Comparison of ENCODE assay signal across 16 mouse cellular contexts in genomic region chr14:14971056-14971455, GRCm38 (mm10).
A peak's percentile ranks its signal among the peaks of the same experiment; 100 is the strongest.
DNase-seq lines count a peak whose midpoint lies in the region; ATAC-seq and TF ChIP-seq lines count a peak whose summit lies in the region.
"Had no signal": no experiment of that assay in that cellular context is flagged by ENCODE, and none has a peak within 500 bp of the region (broad histone marks: within the 10 kb centered on the region; RNA-seq: fewer than 3 reads in every experiment).

No protein-coding gene starts in this region.

- H3K4me1 ChIP-seq in liver, embryonic 11.5 days (replicated peaks; ENCODE audit: control insufficient read depth, insufficient read depth, low read length) = peaks cover 3% of the 10 kb centered on the region; the same call in 1 of the 2 replicates
- peaks cover 3% of the 10 kb centered on the region; the same call in 1 of the 2 replicates for H3K4me1 ChIP-seq in bone marrow, adult 2 months (ENCODE audit: control insufficient read depth, insufficient read depth, low read length)
- H3K4me1 ChIP-seq in liver, embryonic 13.5 days (replicated peaks) = peaks cover 11% of the 10 kb centered on the region
- H3K4me1 ChIP-seq in midbrain, embryonic 11.5 days (ENCODE audit: control insufficient read depth, insufficient read depth, low read length) = no peaks in the 10 kb centered on the region
- no peaks in the 10 kb centered on the region for H3K4me1 ChIP-seq in hindbrain, embryonic 13.5 days (replicated peaks)
- H3K4me1 ChIP-seq: stomach, embryonic 15.5 days had no signal

- no peak for TF ChIP-seq POLR2A in bone marrow, adult 2 months (IDR thresholded peaks at IDR 0.05; ENCODE audit: borderline replicate concordance, control insufficient read depth, low read depth, low read length)

- 32% methylated on average over 4 of the region's 4 CpGs for WGBS in liver, embryonic 11.5 days
- WGBS in bone marrow, adult 2 months = 4% methylated on average over 4 of the region's 4 CpGs
- 19% methylated on average over 4 of the region's 4 CpGs for WGBS in liver, embryonic 13.5 days (ENCODE audit: insufficient replicate concordance)
- 84% methylated on average over 4 of the region's 4 CpGs for WGBS in midbrain, embryonic 11.5 days
- WGBS in hindbrain, embryonic 13.5 days = 79% methylated on average over 4 of the region's 4 CpGs

- no peaks in the 10 kb centered on the region for H3K9me3 ChIP-seq in liver, embryonic 11.5 days (ENCODE audit: control insufficient read depth, low read length)
- no peaks in the 10 kb centered on the region for H3K9me3 ChIP-seq in liver, embryonic 13.5 days (replicated peaks)
- H3K9me3 ChIP-seq in midbrain, embryonic 11.5 days (ENCODE audit: control insufficient read depth, low read length) = no peaks in the 10 kb centered on the region
- no peaks in the 10 kb centered on the region for H3K9me3 ChIP-seq in hindbrain, embryonic 13.5 days
- H3K9me3 ChIP-seq: G1E; stomach, embryonic 15.5 days had no signal

- no peak overlapping the region for H3K27ac ChIP-seq in liver, embryonic 11.5 days (ENCODE audit: low read depth, low read length)
- 0 out of 2 replicates have a peak overlapping the region, but pooled peaks have one; percentile 9 for H3K27ac ChIP-seq in bone marrow, adult 2 months (ENCODE audit: control insufficient read depth, insufficient read depth, low read depth, low read length, poor library complexity)
- H3K27ac ChIP-seq in liver, embryonic 13.5 days = no peak overlapping the region; the same call in 1 of the 2 replicates
- no peak overlapping the region for H3K27ac ChIP-seq in midbrain, embryonic 11.5 days (ENCODE audit: low read depth, low read length)
- no peak overlapping the region for H3K27ac ChIP-seq in hindbrain, embryonic 13.5 days
- H3K27ac ChIP-seq: gastrocnemius, adult 2 months; stomach, embryonic 15.5 days had no signal

- no peaks in the 10 kb centered on the region for H3K36me3 ChIP-seq in liver, embryonic 11.5 days (ENCODE audit: control insufficient read depth, insufficient read depth, low read length)
- no peaks in the 10 kb centered on the region for H3K36me3 ChIP-seq in liver, embryonic 13.5 days
- no peaks in the 10 kb centered on the region for H3K36me3 ChIP-seq in midbrain, embryonic 11.5 days (ENCODE audit: control insufficient read depth, insufficient read depth, low read length)
- H3K36me3 ChIP-seq in hindbrain, embryonic 13.5 days = no peaks in the 10 kb centered on the region
- H3K36me3 ChIP-seq: G1E; stomach, embryonic 15.5 days had no signal

- H3K9ac ChIP-seq in liver, embryonic 11.5 days (ENCODE audit: low read depth, low read length) = no peak overlapping the region
- H3K9ac ChIP-seq in liver, embryonic 13.5 days = no peak overlapping the region
- no peak overlapping the region for H3K9ac ChIP-seq in midbrain, embryonic 11.5 days (ENCODE audit: low read length)
- no peak overlapping the region for H3K9ac ChIP-seq in hindbrain, embryonic 13.5 days
- H3K9ac ChIP-seq: stomach, embryonic 15.5 days had no signal

- DNase-seq in liver, embryonic 11.5 days (ENCODE audit: low spot score) = no peak
- DNase-seq in liver = no peak
- DNase-seq in liver, embryonic 13.5 days = no peak
- no peak for DNase-seq in midbrain, embryonic 11.5 days (ENCODE audit: low spot score, missing footprints)
- DNase-seq: cerebellum, adult 18-20 months; gastrocnemius, adult 2 months; heart, postnatal 36 days; kidney, adult 18-20 months; lung, adult 2 months; midbrain, embryonic 14.5 days; right cerebral cortex, postnatal 25 days had no signal

- no peak overlapping the region for H3K4me2 ChIP-seq in liver, embryonic 11.5 days
- H3K4me2 ChIP-seq in liver, embryonic 13.5 days = no peak overlapping the region
- no peak overlapping the region for H3K4me2 ChIP-seq in midbrain, embryonic 11.5 days
- H3K4me2 ChIP-seq in hindbrain, embryonic 13.5 days = no peak overlapping the region
- H3K4me2 ChIP-seq: stomach, embryonic 15.5 days had no signal

- peak; percentile 59 for ATAC-seq in liver, embryonic 11.5 days (replicated peaks; ENCODE audit: low FRiP score)
- ATAC-seq in liver, embryonic 13.5 days (ENCODE audit: low read depth) = peak; percentile 73
- no peak for ATAC-seq in erythroid progenitor cell, adult 5-6 weeks (replicated peaks; ENCODE audit: low FRiP score, poor library complexity, severe bottlenecking)
- no peak for ATAC-seq in midbrain, embryonic 11.5 days (ENCODE audit: low FRiP score)
- no peak for ATAC-seq in hindbrain, embryonic 13.5 days (ENCODE audit: low FRiP score)

- H3K4me3 ChIP-seq in liver, embryonic 11.5 days (ENCODE audit: low read depth, low read length) = no peak overlapping the region
- H3K4me3 ChIP-seq in bone marrow, adult 2 months (replicated peaks; ENCODE audit: control insufficient read depth, low read depth, low read length) = no peak overlapping the region
- no peak overlapping the region for H3K4me3 ChIP-seq in liver, embryonic 13.5 days (replicated peaks)
- no peak overlapping the region for H3K4me3 ChIP-seq in midbrain, embryonic 11.5 days (ENCODE audit: low read depth, low read length)
- no peak overlapping the region for H3K4me3 ChIP-seq in hindbrain, embryonic 13.5 days
- H3K4me3 ChIP-seq: gastrocnemius, adult 2 months; stomach, embryonic 15.5 days had no signal

- H3K27me3 ChIP-seq in liver, embryonic 11.5 days (replicated peaks; ENCODE audit: control insufficient read depth, insufficient read depth, low read length) = no peaks in the 10 kb centered on the region
- H3K27me3 ChIP-seq in liver, embryonic 13.5 days = no peaks in the 10 kb centered on the region
- H3K27me3 ChIP-seq in midbrain, embryonic 11.5 days (ENCODE audit: control insufficient read depth, insufficient read depth, low read length) = no peaks in the 10 kb centered on the region
- no peaks in the 10 kb centered on the region for H3K27me3 ChIP-seq in hindbrain, embryonic 13.5 days
- H3K27me3 ChIP-seq: stomach, embryonic 15.5 days had no signal

- TF ChIP-seq CTCF in bone marrow, adult 2 months (IDR thresholded peaks at IDR 0.05; ENCODE audit: control insufficient read depth, insufficient read depth, low read length) = no peak

Comparison
In these comparisons a context has a peak if more than half of its experiments do, and no peak if none do; other contexts are left out.
1. ATAC-seq: peak in liver, embryonic 11.5 days (single experiment) and liver, embryonic 13.5 days (single experiment); none in erythroid progenitor cell, adult 5-6 weeks (single experiment), midbrain, embryonic 11.5 days (single experiment) and hindbrain, embryonic 13.5 days (single experiment).